Mouse (Mus musculus): ENCODE results near the gene Myo10.

The Myo10 gene

DNA sequence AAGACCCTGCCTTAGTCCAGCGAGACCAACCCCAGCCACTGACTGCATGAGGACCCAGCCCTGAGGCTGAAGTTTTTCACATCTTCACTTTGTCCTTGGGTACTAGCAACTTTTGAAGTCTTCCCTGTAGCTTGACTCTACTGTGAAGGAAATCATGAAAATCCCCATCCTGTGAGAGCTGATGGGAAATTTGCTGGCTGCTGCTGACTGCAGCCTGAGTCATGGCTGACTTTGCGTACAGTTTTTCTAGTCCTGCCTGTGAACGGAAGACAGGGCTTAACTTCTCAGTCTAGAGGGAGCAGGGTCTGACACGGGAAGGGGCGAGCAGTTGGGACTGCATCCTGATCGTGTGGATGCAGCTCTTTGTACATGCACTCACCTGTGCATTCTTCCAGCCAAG, 30.6 kb downstream of the Myo10 start:
- DNase-seq: no peak

DNA sequence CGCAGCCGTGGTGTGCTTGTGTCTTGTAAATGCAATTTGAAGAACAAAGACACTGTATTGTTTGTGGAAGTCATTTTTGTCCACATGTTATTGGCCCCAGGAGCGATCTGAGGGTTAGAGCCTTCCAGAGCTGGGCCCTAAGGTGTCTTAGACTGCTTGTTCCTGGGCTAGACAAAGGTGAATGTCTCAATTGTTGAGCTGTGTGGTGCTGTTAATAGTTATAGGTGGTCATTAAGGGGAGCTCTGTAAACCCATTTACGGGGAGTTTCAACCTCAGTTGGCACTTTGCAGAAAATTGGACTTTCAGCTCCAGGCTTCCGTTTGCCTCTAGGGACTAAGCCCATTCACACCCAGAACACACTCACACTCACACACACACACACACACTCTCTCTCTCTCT, 31.4 kb downstream of the Myo10 start:
- DNase-seq: no peak

DNA sequence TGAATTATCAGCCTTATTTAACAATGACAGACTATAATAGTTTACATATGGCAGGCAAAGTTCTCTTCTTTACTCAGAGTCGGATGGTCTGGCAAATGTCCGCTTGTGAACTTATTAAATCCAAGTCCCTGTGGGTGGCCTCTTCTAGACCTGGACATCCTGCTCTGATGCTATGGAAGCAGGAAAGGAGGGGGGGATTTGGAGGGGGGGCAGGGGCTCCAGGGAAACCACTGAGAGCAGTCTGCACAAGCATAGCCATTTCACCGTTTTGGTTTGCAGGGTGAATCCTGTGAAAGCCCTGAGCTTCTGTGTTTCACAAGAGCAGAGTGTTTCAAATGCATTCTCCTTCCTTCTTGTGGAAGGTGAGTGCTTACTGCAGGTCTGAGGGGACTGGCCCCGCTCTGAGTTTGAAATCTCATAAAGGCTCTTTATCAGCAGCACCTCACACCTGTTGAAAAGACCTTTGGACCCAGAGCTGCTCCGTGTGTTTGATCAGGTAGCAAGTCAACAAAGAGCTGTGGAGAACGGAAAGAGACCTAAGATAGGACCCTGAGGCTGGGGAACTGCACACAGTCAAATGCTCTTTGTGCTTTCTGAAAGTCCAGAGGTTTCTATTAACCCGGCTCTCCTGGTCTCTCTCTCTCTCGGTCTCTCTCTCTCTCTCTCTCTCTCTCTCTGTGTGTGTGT, 40.7 kb downstream of the Myo10 start:
- no peak for DNase-seq

DNA sequence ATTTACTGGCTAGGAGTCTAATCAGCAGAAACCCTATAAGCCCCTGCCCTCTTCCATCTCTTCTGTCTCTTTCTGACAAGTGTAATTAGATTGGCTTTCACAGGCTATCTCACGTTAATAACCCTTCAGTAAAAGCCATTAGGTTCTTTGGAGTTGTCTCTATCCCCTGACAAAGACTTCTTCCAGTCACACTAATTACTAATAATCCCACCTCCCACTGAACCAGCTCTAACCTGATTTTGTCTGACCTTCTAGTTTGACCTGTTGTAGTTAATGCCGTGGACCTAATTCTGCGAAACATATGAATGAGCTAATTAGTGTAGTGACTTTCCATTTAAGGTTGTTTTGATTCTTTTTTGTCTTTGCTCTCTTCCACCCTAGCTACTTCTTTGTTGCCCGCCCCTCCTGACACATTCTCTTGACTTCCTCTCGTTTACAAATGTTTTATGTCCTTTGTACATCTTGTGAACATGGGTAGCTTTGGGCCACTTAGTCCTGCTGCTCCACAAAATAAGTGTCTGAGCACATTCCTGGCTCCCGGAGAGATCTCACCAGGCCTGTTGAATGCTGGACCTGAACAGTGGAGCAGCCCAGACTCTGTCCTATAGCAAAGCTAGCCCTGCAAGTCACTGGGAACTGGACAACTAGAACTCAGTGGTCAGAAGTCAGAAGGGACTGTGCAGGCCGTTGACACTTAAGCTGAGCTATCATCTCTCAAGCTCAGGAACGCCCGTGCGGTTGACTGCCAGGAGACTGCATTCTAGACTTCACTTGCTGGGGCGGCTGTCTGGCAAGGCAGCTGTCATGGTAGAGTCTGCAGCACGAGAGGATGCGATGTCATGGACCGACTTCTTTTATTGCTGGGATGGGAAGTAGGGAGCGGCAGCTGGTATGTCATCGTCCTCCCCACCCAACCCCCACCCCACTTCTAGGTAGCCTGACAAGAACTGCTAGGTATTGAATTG, 47.2 kb downstream of the Myo10 start:
- DNase-seq: peak; percentile 81

GRCm38 (mm10) chr15:25673231-25673980, 51.1 kb downstream of the Myo10 start:
- DNase-seq: peak; percentile 65

DNA sequence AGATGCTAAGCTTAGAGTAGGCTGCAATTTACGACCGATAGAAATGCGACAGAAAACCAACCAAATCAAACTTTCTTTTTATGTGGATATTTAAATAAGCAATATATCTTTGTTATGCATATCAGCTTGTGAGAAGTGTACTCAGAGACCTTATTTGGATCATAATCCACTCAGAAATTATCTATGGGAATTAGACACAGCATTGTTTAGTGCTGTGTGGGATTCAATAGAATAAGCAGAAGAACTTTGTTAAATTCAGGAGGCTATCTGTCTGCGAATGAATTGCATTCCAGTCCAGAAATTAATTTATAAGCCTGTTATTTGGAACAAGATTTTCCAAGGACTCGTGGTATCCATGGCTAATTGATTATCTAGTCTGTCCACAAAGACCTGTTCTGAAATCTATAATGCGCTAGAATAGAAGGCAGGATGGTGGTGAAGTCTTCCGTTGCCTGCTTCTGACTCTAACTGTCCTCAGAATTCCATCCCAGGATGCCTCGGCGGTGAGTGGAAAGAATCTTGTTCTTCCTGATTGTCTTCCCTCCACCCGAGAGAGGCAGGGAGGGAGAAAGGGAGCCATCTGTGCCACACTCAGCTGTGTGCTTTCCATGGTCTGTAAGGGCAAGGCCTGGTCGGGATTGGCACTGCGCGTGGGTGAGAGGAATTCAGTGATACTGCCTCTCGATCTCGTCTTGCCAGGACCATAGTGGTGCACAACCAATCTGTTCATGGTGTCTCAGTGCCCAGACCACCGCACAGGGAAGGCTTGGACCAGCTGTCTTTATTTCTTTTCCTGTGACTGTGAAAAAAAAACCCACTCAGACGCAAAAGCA, 52.0 kb downstream of the Myo10 start:
- DNase-seq: no peak

DNA sequence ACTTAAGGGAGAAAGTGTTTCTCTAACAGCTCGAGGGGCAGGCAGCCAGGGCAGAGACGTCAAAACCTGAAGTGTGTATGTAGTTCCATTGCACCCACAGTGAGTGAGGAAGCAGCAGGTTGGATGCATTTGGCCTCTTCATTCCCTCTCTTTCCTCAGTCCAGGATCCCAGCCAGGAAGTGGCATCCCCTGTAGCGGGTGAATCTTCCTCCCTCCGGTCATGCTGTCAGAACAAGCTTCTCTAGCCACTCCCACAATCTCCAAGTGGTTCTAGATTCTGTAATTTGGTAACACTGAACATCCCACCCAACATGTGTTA, 52.6 kb downstream of the Myo10 start:
- no peak for DNase-seq

DNA sequence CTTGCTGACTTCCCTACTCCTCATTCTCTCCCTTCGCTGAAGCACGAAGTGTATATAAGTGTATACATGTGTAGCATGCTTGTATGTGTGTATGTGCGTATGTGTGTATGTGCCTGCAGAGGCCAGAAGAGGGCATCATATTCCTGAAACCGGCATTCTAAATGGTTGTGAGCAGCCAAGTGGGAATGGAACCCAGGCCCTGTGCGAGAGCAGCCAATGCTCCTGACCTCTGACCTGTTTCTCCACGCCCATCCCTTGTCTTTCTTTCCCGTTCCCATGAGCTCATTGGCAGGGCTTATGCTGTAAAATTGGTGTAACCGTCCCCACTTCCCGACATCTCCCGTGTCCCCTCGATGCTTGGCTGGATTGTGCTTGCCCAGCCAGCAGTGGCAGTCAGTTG, 53.0 kb downstream of the Myo10 start:
- no peak for DNase-seq

DNA sequence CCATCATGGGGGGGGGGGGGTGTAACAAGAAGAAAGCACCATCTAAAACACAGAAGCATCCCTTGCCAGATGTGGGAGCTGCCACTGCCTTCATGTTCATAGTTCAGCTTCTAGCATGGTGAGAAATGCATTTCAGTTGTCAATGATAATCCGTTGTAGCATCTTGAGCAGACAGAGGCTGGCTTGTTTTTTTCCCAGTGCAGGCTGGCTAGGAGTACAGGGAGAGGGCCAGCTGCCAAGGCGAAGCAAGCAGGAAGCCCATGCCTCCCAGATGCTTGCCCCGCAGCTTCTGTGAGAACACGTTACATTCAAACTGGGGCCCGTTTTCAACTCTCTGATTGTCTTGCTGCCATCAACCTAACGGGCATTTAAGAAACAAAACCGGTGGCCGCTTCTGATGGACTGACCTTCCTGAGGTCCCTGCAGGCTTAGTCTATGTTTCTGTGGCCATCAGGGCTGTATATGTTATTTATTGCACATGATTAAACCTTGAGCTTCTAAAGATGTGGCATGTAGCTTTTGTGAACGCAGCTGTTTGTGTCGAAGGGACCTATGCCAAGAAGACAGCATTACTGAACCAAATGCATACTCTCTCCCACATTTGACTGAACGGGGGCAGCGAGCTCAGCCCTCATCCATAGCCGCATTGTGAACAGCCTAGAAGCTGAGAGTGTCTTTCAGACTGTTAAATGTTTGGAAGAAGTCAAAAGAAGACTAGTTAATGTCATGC, 53.9 kb downstream of the Myo10 start:
- peak; percentile 51 for DNase-seq

- DNase-seq: peak; percentile 48
Observed at GRCm38 (mm10) chr15:25679081-25679480, 56.8 kb downstream of the Myo10 start.

- DNase-seq: no peak
Observed at GRCm38 (mm10) chr15:25679616-25680015, 57.3 kb downstream of the Myo10 start.

DNA sequence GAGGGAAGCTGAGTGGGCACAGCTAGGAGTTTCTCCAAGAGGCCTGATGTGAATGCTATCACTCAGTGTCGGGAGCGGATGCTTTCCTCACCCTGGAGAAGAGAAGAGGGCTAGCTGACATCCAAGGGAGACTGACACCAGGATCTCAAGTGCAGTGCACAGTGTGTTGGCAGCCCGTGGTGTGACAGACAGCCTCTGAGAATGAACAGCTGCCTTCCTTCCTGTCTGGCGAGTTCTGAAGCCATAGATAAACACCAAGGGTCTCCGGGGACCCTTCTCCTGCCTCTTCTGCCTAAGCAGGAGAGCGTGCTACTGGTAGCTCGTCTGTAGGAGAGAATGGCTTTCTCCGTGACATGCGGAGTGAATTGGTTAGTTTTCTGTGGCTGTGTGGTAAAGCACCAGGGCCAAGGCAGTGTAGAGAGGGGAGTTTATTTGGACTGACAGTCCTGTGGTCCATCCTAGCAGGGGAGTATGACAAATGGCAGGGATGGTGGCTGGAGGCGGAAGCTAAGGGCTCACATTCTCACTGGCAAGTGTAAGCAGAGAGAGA, 58.0 kb downstream of the Myo10 start:
- DNase-seq: peak; percentile 47

GRCm38 (mm10) chr15:25682953-25683507, 60.7 kb downstream of the Myo10 start:
- DNase-seq: no peak

DNA sequence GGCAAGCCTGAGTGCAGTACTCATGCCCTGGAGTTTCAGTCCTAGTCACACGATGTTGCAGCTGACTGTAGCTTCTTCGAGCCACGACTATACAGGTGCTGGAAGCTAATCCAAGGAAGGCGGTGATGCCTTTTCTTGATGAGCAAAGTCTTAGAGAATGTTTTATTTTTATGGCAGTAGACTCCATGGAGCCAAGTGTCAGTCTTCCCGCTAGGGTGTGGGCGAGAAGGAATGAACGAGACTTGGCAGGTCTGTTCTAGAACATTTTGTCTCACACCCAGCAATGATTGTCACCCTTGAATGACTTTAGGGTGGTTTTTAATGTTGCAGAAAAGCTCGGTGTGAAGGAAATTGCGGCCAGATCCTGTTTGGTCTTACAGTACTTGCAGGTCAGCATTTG, 62.9 kb downstream of the Myo10 start:
- no peak for DNase-seq

DNA sequence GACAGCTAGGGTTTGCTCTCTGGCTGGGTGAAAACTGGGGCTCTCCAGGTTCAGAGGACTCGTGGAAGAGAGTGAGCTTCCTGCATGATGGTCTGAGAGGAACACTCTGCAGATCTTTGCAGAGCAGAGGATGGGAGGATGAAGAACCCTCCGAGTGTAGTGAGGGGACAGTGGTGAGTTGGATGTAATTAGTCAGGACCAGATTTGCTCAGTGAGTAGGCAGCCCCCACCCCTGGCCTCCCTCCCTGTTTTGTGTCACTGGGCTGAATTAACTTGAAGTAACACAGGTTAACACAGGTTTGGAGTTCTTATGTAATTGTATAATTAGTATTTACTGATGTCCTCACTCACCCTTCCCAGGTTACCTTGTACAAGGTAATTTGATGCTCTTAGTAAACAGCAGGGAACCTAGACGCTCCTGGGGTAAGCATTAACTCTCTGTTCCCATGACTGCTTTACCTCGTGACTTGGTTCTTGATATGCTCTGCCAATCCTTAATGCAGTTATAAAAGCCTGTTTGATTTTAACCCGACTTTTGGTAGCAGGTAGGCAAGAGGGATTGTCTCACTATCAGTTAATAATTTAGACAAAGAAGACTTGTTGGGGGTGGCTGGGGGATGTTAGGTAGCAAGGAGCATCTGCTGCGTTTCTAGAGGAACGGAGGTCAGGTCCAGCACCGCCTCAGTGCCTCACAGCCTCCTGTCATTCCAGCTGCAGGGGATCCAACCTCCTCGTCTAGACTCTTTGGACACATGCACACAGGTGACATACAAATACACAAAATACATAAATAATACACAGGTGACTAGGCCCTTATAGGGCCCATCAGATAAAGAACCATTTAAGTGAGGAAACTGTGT, 66.3 kb downstream of the Myo10 start:
- no peak for DNase-seq

GRCm38 (mm10) chr15:25689477-25689876, 67.2 kb downstream of the Myo10 start:
- DNase-seq: no peak

DNA sequence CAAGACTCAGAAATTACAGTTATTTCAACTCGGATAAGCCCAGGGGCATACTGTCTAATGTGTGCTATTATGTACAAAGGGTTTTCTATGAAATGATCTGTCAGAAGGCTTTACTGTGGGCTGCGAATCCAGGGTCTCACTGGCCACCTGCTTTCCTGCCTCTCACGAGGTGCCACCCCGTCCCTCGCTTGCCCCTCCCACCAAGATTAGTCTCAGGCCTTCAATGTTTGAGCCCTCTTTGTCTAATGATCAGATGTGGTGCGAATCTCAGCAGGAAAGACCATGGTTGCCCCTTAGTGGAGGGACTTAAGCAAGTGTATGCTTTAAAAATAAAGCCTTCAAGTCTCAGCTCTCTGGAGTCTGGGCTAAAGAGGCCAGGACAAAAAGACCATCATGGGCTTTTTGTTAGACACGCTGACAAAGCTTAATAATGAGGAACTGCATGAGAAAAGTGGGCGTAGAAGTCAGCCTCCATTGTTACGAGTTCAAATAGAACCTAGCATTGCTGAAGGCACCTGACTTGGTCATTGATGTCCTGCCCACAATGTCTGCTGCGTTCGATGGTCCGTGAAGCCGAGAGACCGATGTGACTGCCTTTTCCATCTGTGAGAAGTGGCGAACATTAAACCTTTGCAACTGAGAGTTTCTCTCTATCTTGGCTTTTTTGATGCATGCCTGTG, 67.9 kb downstream of the Myo10 start:
- peak; percentile 70 for DNase-seq

DNA sequence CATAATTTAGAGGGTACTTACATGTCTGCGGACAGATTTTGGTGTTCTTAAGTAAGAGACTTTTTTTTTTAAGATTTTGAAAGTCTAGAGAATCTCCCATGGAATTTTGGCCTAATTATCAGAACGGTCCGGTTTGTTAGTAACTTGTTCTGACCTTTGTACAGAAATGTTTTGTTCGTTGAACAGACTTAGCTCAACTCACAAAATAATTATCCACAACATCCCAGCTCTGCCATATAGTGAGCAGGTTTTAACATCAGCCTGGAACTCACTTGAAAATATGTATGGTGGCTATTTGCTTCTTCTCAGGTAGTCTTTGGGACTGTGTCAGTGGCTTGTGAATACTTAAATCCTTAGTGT, 68.4 kb downstream of the Myo10 start:
- no peak for DNase-seq

DNA sequence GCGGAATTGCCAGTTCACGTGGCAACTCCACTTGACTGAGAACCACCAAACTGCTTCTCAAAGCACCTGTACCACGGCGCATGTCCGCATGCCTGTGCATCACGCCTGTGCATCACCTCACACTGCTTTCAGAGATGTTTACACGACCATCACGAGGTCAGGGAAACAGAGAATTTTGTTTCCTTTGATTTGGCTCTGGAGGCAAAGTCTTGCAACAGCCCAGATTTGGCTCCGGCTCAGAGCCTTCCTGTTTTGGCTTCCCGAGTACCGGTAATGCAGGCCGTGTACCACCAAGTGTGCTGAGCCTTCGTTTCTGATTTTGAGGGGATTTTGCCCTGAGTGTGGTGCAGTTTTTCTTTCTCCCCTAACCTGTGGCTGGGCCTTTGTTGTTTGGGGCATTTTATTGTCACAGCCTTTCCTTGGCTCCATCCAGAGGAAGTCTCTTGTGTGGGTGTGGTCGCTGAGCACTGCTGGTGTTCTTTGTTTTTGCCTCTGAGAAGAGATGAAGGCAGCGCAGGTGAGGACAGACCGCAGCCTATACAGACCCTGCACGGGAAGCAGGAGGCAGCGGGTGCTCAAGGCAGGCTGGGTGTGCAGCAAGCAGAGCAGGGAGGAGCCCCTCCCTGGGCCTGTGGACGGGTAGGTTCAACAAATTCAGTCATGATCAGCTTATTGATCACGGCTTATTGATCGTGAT, 70.1 kb downstream of the Myo10 start:
- no peak for DNase-seq

Measured in retina, postnatal 1 day (tissue).